Mouse (Mus musculus): ENCODE results near the gene Sirt6. TPM values are rescaled to one million over a fixed set of nuclear protein-coding genes. Genes with fewer than 3 reads are reported as not detected.
"Not testable (repeated sequence)": the region's sequence is repeated elsewhere in the genome, so short reads cannot be mapped to it uniquely, and the experiment has no call there.

Gene Sirt6
- 16.3 and 19.7 TPM in 2 replicates for polyA plus RNA-seq (2012; rRNA removed)

DNA sequence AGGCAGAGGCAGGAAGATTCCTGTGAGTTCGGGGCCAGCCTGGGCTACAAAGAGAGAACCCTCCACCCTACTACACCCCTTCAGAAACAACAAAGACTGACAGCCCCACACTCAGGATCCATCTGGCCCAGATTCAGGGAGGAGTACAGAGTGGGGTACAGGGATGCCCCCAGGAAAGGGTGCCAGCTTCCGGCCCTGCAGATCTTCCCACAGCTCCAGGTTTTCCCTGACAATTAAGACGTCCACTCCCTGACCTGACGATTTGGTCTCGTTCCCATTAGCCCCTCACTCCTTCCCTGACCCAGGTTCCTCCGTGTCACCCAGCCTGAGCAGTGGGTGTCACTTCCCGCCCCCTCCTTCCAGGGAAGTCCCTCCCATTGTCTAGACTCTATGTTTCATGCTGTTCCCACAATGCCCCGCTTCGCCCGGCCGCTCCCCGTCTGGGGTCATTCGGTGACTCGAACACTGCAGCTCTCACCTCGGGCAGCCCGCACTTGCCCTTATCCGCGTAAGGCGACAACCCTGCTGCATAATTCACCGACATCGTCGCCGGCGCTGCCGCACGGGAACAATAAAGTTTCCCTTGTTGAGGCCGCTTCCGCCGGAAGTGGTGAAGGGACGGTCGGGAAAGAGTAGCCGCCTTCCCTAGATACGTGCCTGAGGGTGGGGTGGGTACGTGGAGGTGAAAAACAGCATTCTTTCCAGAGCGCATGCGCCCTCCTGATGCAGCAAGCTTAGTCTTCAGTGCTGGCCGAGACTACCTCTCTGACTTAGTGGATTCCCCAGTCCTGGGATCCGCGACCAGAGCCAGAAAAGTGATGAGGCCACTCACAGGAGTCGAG is at the start of gene Sirt6:
TSS of gene Sirt6 (minus strand) at position 804 of the 842 bp plus-strand sequence.
- DNase-seq = peak; percentile 96
- Histone ChIP-seq H3K36me3 (ENCODE audit: control insufficient read depth, insufficient read depth, low read length) (no peaks in the 10 kb centered on the region), H3K4me1 (ENCODE audit: control insufficient read depth, insufficient read depth, low read length) (no peaks in the 10 kb centered on the region), H3K27me3 (replicated peaks; ENCODE audit: control insufficient read depth, insufficient read depth, low read length) (no peaks in the 10 kb centered on the region), H3K27ac (ENCODE audit: insufficient read depth, low read depth, low read length) (peak within 1 kb of the TSS; percentile 44), H3K4me3 (ENCODE audit: insufficient read depth, low read depth, low read length) (peak within 1 kb of the TSS; percentile 70)
- TF ChIP-seq POLR2A (IDR thresholded peaks at IDR 0.05; ENCODE audit: low read depth, low read length) (peak; percentile 66), CTCF (conservative IDR thresholded peaks at IDR 0.05; ENCODE audit: insufficient read depth, insufficient read length, low read depth, low read length) (no peak)
- WGBS = 4% methylated on average over 40 of the region's 40 CpGs

DNA sequence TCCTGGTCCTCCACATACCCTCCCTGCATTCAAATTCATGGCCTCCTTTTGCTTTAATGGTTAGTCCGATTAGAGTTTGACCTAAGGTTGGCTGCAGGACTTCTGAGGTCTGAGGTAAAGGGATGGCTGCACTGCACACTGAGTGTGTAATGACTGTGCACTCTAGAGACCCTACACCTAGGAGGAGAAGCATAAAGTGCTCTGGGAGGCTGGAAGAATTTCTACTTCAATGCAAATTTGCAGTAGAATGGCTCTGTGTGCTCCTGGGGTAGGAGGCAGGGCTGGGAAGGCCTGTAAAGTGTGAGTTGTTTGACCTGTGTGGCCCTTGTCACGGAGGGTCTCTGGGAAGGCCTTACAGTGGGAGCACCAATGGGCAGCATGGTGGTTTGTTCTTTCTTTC is 28.6 kb upstream of the Sirt6 start:
- H3K4me3 ChIP-seq (ENCODE audit: insufficient read depth, low read depth, low read length) = no peak overlapping the region
- no peaks in the 10 kb centered on the region for H3K4me1 ChIP-seq (ENCODE audit: control insufficient read depth, insufficient read depth, low read length)
- DNase-seq = no peak
- H3K27me3 ChIP-seq (replicated peaks; ENCODE audit: control insufficient read depth, insufficient read depth, low read length) = no peaks in the 10 kb centered on the region
- TF ChIP-seq CTCF (conservative IDR thresholded peaks at IDR 0.05; ENCODE audit: insufficient read depth, insufficient read length, low read depth, low read length) (no peak), POLR2A (IDR thresholded peaks at IDR 0.05; ENCODE audit: low read depth, low read length) (no peak)
- H3K36me3 ChIP-seq (ENCODE audit: control insufficient read depth, insufficient read depth, low read length) = peaks cover 3% of the 10 kb centered on the region
- no peak overlapping the region for H3K27ac ChIP-seq (ENCODE audit: insufficient read depth, low read depth, low read length)
- 91% methylated on average over 2 of the region's 2 CpGs for WGBS

- H3K36me3 ChIP-seq (ENCODE audit: control insufficient read depth, insufficient read depth, low read length) = peaks cover 3% of the 10 kb centered on the region
- H3K27ac ChIP-seq (ENCODE audit: insufficient read depth, low read depth, low read length) = no peak overlapping the region
- H3K4me3 ChIP-seq (ENCODE audit: insufficient read depth, low read depth, low read length) = no peak overlapping the region
- TF ChIP-seq CTCF (conservative IDR thresholded peaks at IDR 0.05; ENCODE audit: insufficient read depth, insufficient read length, low read depth, low read length) (no peak), POLR2A (IDR thresholded peaks at IDR 0.05; ENCODE audit: low read depth, low read length) (no peak)
- 96% methylated on average over 10 of the region's 10 CpGs for WGBS
- H3K4me1 ChIP-seq (ENCODE audit: control insufficient read depth, insufficient read depth, low read length) = no peaks in the 10 kb centered on the region
- no peaks in the 10 kb centered on the region for H3K27me3 ChIP-seq (replicated peaks; ENCODE audit: control insufficient read depth, insufficient read depth, low read length)
- no peak for DNase-seq
Observed at GRCm38 (mm10) chr10:81655178-81655577, 27.6 kb upstream of the Sirt6 start.

DNA sequence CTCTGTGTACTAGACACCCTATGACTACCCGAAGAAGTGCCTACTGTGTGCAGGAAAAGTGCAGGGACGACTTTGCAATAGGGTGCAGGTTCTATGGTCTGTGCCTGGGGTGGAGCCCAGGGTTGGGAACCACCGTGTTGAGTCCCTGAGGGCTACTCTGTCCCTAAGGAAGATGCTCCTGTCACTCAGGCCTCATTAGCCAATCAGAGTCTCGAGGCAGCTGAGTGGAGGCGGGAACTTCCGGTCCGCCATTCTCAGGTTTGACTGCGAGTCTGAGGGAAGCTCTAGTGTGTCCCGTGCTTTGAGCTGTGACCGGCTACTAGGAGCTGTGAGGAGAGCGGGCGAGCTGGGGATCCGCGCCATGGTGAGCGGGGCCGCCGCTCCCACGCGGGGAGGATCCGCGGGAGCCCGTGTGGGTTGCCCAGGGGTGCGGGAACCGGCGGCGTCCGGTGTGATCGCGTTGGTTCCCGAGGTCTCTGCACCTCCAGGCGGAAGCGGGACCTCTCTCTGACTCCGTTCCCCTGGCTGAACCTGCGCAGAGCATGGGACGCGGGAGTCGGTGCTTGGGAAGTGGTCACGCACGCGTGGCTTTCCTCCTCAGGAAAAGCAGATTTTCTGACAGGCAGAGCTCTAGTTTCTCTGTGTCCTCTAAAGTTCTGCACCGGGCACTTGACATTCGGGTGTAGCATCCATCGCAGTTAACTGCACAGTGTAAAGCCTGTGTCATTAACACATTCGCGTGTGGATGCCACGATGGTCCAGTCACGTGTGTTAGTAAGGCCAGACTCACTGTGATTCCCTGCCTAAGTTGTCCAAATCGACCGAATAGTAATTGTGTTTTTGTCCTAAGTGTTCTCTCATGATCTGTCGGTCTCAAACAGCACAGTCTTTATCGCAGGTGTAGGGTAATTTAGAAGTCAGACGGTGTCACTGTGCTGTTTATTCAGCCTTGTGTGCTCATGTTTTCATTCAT is 21.5 kb upstream of the Sirt6 start, which contains the start of gene Gm10778:
TSS of gene Gm10778 (plus strand) at position 257 of the 973 bp plus-strand sequence.
- H3K36me3 ChIP-seq (ENCODE audit: control insufficient read depth, insufficient read depth, low read length); H3K27me3 ChIP-seq (replicated peaks; ENCODE audit: control insufficient read depth, insufficient read depth, low read length); H3K4me1 ChIP-seq (ENCODE audit: control insufficient read depth, insufficient read depth, low read length): not testable (repeated sequence)
- WGBS = 1% methylated on average over 41 of the region's 52 CpGs
- DNase-seq = peak; percentile 94
- Histone ChIP-seq H3K4me3 (ENCODE audit: insufficient read depth, low read depth, low read length) (peak within 1 kb of the TSS; percentile 71), H3K27ac (ENCODE audit: insufficient read depth, low read depth, low read length) (peak within 1 kb of the TSS; percentile 34; the same call in 1 of the 2 replicates)

GRCm38 (mm10) chr10:81646015-81646555 is 18.5 kb upstream of the Sirt6 start:
- no peak overlapping the region for H3K4me3 ChIP-seq (ENCODE audit: insufficient read depth, low read depth, low read length)
- H3K4me1 ChIP-seq (ENCODE audit: control insufficient read depth, insufficient read depth, low read length) = peaks cover 7% of the 10 kb centered on the region; the same call in 1 of the 2 replicates
- no peak overlapping the region for H3K27ac ChIP-seq (ENCODE audit: insufficient read depth, low read depth, low read length)

DNA sequence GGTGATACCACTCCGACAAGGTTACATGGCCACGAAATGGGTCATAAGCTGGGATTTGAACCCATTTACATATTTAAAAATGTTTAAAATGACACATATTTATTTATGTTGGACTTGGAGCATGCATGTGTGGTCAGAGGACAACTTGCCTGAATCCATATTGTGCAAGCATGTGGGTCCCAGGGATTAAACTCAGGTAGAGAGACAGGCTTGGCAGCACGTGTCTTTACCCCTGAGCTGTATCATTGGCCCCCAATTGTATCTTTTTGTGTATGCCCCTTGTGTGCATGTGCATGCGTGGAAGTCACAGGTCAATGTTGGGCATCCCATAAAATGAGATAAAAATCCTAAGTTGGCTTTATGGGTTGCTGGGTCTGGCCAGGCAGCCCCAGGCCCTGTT is 17.8 kb upstream of the Sirt6 start:
- no peak for TF ChIP-seq CTCF (conservative IDR thresholded peaks at IDR 0.05; ENCODE audit: insufficient read depth, insufficient read length, low read depth, low read length)
- no peak for TF ChIP-seq POLR2A (IDR thresholded peaks at IDR 0.05; ENCODE audit: low read depth, low read length)
- Histone ChIP-seq H3K27ac (ENCODE audit: insufficient read depth, low read depth, low read length) (no peak overlapping the region), H3K4me1 (ENCODE audit: control insufficient read depth, insufficient read depth, low read length) (peaks cover 7% of the 10 kb centered on the region; the same call in 1 of the 2 replicates), H3K36me3 (ENCODE audit: control insufficient read depth, insufficient read depth, low read length) (no peaks in the 10 kb centered on the region), H3K4me3 (ENCODE audit: insufficient read depth, low read depth, low read length) (no peak overlapping the region), H3K27me3 (replicated peaks; ENCODE audit: control insufficient read depth, insufficient read depth, low read length) (no peaks in the 10 kb centered on the region)
- 93% methylated on average over 4 of the region's 4 CpGs for WGBS
- no peak for DNase-seq

More at GRCm38 (mm10) chr10:81646015-81646555, 18.5 kb upstream of the Sirt6 start:
- Histone ChIP-seq H3K36me3 (ENCODE audit: control insufficient read depth, insufficient read depth, low read length) (no peaks in the 10 kb centered on the region), H3K27me3 (replicated peaks; ENCODE audit: control insufficient read depth, insufficient read depth, low read length) (no peaks in the 10 kb centered on the region)
- TF ChIP-seq POLR2A (IDR thresholded peaks at IDR 0.05; ENCODE audit: low read depth, low read length) (no peak), CTCF (conservative IDR thresholded peaks at IDR 0.05; ENCODE audit: insufficient read depth, insufficient read length, low read depth, low read length) (no peak)
- peak; percentile 71 for DNase-seq
- 64% methylated on average over 7 of the region's 7 CpGs for WGBS

Measured in kidney, adult 2 months (tissue).